Mouse (Mus musculus) stomach, postnatal 0 days (tissue): ENCODE data around the gene Asphd1. TPM values are rescaled to one million over a fixed set of nuclear protein-coding genes. Genes with fewer than 3 reads are reported as not detected.

ENCODE experiments used
- ATAC-seq: fragments of 200-750 bp; cut with Nextera tagmentation; 2 replicates; pipeline ENCODE4 v1.8.0; 2017; ENCODE audit not compliant: low FRiP score, low TSS enrichment
- DNase-seq: peaks from one replicate; pipeline ENCODE4 v3.0.0-alpha.2; 2016; ENCODE audit warnings: low spot score
- H3K27ac ChIP-seq: fragments of 300-500 bp; sonication (generic); replicated peaks from 2 replicates; pipeline ENCODE4 v1.5.1; 2014; ENCODE audit warnings: mild to moderate bottlenecking, control low read depth
- H3K27me3 ChIP-seq: fragments of 300-500 bp; sonication (generic); 2 replicates; pipeline ENCODE4 v1.6.1; 2014; ENCODE audit warnings: low read length; ENCODE audit not compliant: control insufficient read depth, insufficient read depth
- H3K36me3 ChIP-seq: fragments of 300-500 bp; sonication (generic); 2 replicates; pipeline ENCODE4 v1.6.1; 2014; ENCODE audit warnings: low read length, mixed read lengths; ENCODE audit not compliant: control insufficient read depth, insufficient read depth
- H3K4me1 ChIP-seq: fragments of 300-500 bp; sonication (generic); replicated peaks from 2 replicates; pipeline ENCODE4 v1.6.1; 2014; ENCODE audit warnings: antibody characterized with exemption; ENCODE audit not compliant: control insufficient read depth, insufficient read depth
- H3K4me2 ChIP-seq: fragments of 300-500 bp; sonication (generic); replicated peaks from 2 replicates; pipeline ENCODE4 v1.6.1; 2014; ENCODE audit warnings: low read depth, mild to moderate bottlenecking, control low read depth, moderate library complexity
- H3K4me3 ChIP-seq: fragments of 300-500 bp; sonication (generic); 2 replicates; pipeline ENCODE4 v1.5.1; 2014; ENCODE audit warnings: low read depth, low read length, control low read depth
- H3K9ac ChIP-seq: fragments of 300-500 bp; sonication (generic); 2 replicates; pipeline ENCODE4 v1.6.1; 2014; ENCODE audit warnings: mild to moderate bottlenecking, low read length, control low read depth, mixed read lengths
- H3K9me3 ChIP-seq: fragments of 300-500 bp; sonication (generic); 2 replicates; pipeline ENCODE4 v1.6.1; 2016; ENCODE audit warnings: low read length; ENCODE audit not compliant: control insufficient read depth
- CTCF ChIP-seq: IDR thresholded peaks from 2 replicates; pipeline ENCODE4 v1.5.1; 2016; ENCODE audit warnings: antibody characterized with exemption, low read depth, mild to moderate bottlenecking, moderate library complexity
- EP300 ChIP-seq: optimal IDR thresholded peaks from 2 replicates; pipeline ENCODE3; 2016; ENCODE audit warnings: antibody characterized with exemption
- WGBS: fragments of 180-500 bp; shearing (Covaris S2); extraction: QIAGEN DNeasy Blood & Tissue Kit; methylation state at CpG from one replicate; pipeline ENCODE4 v1.1.7; 2014; 5-methylcytosine and 5-hydroxymethylcytosine counted together
- polyA plus RNA-seq: library from polyadenylated mRNA; unstranded; fragments of >200 nt; fragmentation: Nextera tagmentation; extraction: Ambion mirVana; gene quantifications from 2 replicates; pipeline ENCODE4 v1.2.1, GENCODE M21; 2015

The Asphd1 gene
- 0.28 and 0.40 TPM in 2 replicates for polyA plus RNA-seq

- H3K27me3 ChIP-seq: no peaks in the 10 kb centered on the region
- no peak within 1 kb of the TSS for H3K27ac ChIP-seq
- TF ChIP-seq EP300: no peak
- no peak within 1 kb of the TSS for H3K9ac ChIP-seq
- no peaks in the 10 kb centered on the region for H3K9me3 ChIP-seq
- H3K4me1 ChIP-seq: no peaks in the 10 kb centered on the region
- peak within 1 kb of the TSS; percentile 41 for H3K4me3 ChIP-seq
- peak within 1 kb of the TSS; percentile 95 for H3K4me2 ChIP-seq
- ATAC-seq (peak; percentile 58), DNase-seq (no peak)
- WGBS: 2% methylated on average over 21 of the region's 21 CpGs
- no peaks in the 10 kb centered on the region for H3K36me3 ChIP-seq
Observed at GRCm38 (mm10) chr7:126949403-126949792, at the start of gene Asphd1. Gene Asphd1 (minus strand): TSS chr7:126949582.

- 83% methylated on average over 4 of the region's 4 CpGs for WGBS
- DNase-seq: no peak
- Histone ChIP-seq H3K4me3 (no peak overlapping the region), H3K36me3 (no peaks in the 10 kb centered on the region), H3K9me3 (no peaks in the 10 kb centered on the region), H3K4me1 (no peaks in the 10 kb centered on the region), H3K4me2 (no peak overlapping the region), H3K9ac (no peak overlapping the region), H3K27ac (no peak overlapping the region), H3K27me3 (no peaks in the 10 kb centered on the region)
- ATAC-seq: no peak
- TF ChIP-seq EP300 (no peak), CTCF (peak; percentile 48)
Observed at GRCm38 (mm10) chr7:126996449-126996848, 47.1 kb upstream of the Asphd1 start.

GRCm38 (mm10) chr7:126988816-126989215 is 39.4 kb upstream of the Asphd1 start:
- no peaks in the 10 kb centered on the region for H3K9me3 ChIP-seq
- H3K4me2 ChIP-seq: no peak overlapping the region
- H3K4me1 ChIP-seq: no peaks in the 10 kb centered on the region
- H3K4me3 ChIP-seq: no peak overlapping the region
- ATAC-seq: no peak
- H3K27me3 ChIP-seq: no peaks in the 10 kb centered on the region
- no peak overlapping the region for H3K27ac ChIP-seq
- no peak for DNase-seq
- no peaks in the 10 kb centered on the region; the same call in 1 of the 2 replicates for H3K36me3 ChIP-seq
- TF ChIP-seq CTCF (no peak), EP300 (no peak)
- H3K9ac ChIP-seq: no peak overlapping the region
- 70% methylated on average over 8 of the region's 8 CpGs for WGBS

- Histone ChIP-seq H3K27me3 (no peaks in the 10 kb centered on the region), H3K9me3 (no peaks in the 10 kb centered on the region), H3K36me3 (peaks cover 1% of the 10 kb centered on the region; the same call in 1 of the 2 replicates), H3K9ac (no peak overlapping the region), H3K4me2 (no peak overlapping the region), H3K4me3 (no peak overlapping the region), H3K27ac (no peak overlapping the region), H3K4me1 (no peaks in the 10 kb centered on the region)
- DNase-seq (peak; percentile 81), ATAC-seq (peak; percentile 84)
- WGBS: 37% methylated on average over 9 of the region's 9 CpGs
- no peak for TF ChIP-seq EP300
- TF ChIP-seq CTCF: peak; percentile 80
Observed at GRCm38 (mm10) chr7:126986319-126986718, 36.9 kb upstream of the Asphd1 start.

DNA sequence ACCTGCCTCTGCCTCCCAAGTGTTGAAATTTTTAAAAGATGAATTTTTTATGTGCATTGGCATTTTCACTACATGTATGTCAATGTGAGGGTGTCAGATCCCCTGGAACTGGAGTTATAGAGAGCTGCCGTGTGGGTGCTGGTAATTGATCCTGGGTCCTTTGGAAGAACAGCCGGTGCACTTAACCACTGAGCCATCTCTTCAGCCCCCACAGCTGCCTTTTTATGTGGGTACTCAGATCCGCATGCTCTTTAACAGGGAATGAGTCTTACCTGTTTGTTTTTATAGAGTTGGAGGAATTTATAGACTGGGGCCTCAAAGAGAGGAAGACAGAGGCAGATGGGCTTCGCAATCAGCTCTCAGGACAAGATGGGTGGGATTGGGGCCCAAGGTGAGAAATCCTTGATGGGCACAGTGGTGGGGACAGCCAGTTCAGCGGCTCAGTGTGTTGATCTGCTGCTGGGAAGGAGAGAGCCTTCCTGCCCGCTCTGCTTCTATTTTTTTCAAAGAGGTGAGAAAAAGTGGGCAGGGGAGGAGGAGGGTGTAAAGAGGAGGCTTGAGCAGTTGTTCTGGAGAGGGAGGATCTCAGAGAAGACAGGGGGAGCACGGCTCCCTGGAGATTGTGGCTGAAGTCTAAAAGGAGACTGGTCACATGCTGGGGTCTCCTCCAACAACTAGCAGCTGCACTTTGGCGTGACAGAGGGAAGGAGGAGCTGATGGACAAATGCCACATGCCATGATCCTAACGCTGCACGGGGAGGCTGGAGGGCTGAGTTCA is 35.5 kb upstream of the Asphd1 start:
- Histone ChIP-seq H3K9me3 (no peaks in the 10 kb centered on the region), H3K9ac (no peak overlapping the region), H3K4me1 (no peaks in the 10 kb centered on the region), H3K36me3 (0 out of 2 replicates have a peak, but pooled peaks cover 6% of the 10 kb centered on the region), H3K27ac (no peak overlapping the region), H3K4me2 (no peak overlapping the region), H3K27me3 (no peaks in the 10 kb centered on the region), H3K4me3 (no peak overlapping the region)
- no peak for DNase-seq
- no peak for TF ChIP-seq EP300
- TF ChIP-seq CTCF: no peak
- 47% methylated on average over 10 of the region's 10 CpGs for WGBS
- no peak for ATAC-seq

DNA sequence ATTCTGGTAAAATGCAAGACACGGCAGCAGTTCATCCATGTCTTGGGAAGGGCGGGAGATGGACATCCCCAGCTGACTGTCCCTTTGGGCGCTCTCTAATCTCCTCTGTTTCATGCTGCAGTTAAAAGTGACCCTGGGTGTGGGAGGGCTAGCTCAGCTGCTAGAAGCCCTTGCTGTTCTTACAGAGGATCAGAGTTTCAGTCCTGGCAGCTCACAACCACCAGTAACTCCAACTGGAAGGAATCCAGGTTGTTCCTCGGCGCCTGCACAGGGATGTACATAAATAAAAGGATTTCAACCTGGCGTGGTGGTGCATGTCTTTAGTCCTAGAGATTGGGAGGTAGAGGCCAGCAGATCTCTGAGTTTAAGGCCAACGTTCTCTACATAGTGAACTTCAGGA is 33.7 kb upstream of the Asphd1 start:
- TF ChIP-seq EP300: no peak
- TF ChIP-seq CTCF: no peak
- ATAC-seq (no peak), DNase-seq (no peak)
- H3K9me3 ChIP-seq: no peaks in the 10 kb centered on the region
- no peaks in the 10 kb centered on the region for H3K4me1 ChIP-seq
- no peak overlapping the region for H3K4me3 ChIP-seq
- peaks cover 12% of the 10 kb centered on the region; the same call in 1 of the 2 replicates for H3K36me3 ChIP-seq
- 58% methylated on average over 7 of the region's 7 CpGs for WGBS
- no peak overlapping the region for H3K27ac ChIP-seq
- H3K27me3 ChIP-seq: no peaks in the 10 kb centered on the region
- no peak overlapping the region for H3K4me2 ChIP-seq
- no peak overlapping the region for H3K9ac ChIP-seq
